Mouse (Mus musculus): ENCODE results near the gene Zfp955b.
"Not testable (repeated sequence)": the region's sequence is repeated elsewhere in the genome, so short reads cannot be mapped to it uniquely, and the experiment has no call there.

Zfp955b gene

GRCm38 (mm10) chr17:33289039-33289875 lies at the start of gene Zfp955b:
Gene Zfp955b (plus strand): TSS chr17:33289544.
- not testable (repeated sequence) for DNase-seq (ENCODE audit: inconsistent ontology term)

GRCm38 (mm10) chr17:33254530-33255318 lies 34.6 kb upstream of the Zfp955b start, which contains the start of gene Zfp955a:
Gene Zfp955a (minus strand): TSS chr17:33255145.
- not testable (repeated sequence) for DNase-seq (ENCODE audit: inconsistent ontology term)

- not testable (repeated sequence) for DNase-seq (ENCODE audit: inconsistent ontology term)
Observed at GRCm38 (mm10) chr17:33255319-33255657, 34.1 kb upstream of the Zfp955b start.

GRCm38 (mm10) chr17:33264376-33264775 lies 25.0 kb upstream of the Zfp955b start, which contains the start of gene Olfr63:
Gene Olfr63 (plus strand): TSS chr17:33264676.
- DNase-seq (ENCODE audit: inconsistent ontology term), result no peak

GRCm38 (mm10) chr17:33268907-33269306 lies 20.4 kb upstream of the Zfp955b start:
- no peak for DNase-seq (ENCODE audit: inconsistent ontology term)

GRCm38 (mm10) chr17:33289876-33290149 lies 469 bp downstream of the Zfp955b start:
- not testable (repeated sequence) for DNase-seq (ENCODE audit: inconsistent ontology term)

GRCm38 (mm10) chr17:33352981-33353380 lies 63.6 kb downstream of the Zfp955b start:
- DNase-seq (ENCODE audit: inconsistent ontology term), result no peak

All from Muller cell, postnatal 12 days (primary cell).